Mouse (Mus musculus): Measurements from ENCODE around the gene Cysrt1. TPM values are rescaled to one million over a fixed set of nuclear protein-coding genes. Genes with fewer than 3 reads are reported as not detected.

The Cysrt1 gene
- total RNA-seq, 1 experiment from 2014 or later, result not detected

- DNase-seq, result no peak
Measured at GRCm38 (mm10) chr2:25207593-25207992, 34.7 kb downstream of the Cysrt1 start.

- DNase-seq, result no peak
Measured at GRCm38 (mm10) chr2:25203631-25204214, 38.5 kb downstream of the Cysrt1 start.

- no peak for DNase-seq
Measured at GRCm38 (mm10) chr2:25200631-25201030, 41.6 kb downstream of the Cysrt1 start.

DNA sequence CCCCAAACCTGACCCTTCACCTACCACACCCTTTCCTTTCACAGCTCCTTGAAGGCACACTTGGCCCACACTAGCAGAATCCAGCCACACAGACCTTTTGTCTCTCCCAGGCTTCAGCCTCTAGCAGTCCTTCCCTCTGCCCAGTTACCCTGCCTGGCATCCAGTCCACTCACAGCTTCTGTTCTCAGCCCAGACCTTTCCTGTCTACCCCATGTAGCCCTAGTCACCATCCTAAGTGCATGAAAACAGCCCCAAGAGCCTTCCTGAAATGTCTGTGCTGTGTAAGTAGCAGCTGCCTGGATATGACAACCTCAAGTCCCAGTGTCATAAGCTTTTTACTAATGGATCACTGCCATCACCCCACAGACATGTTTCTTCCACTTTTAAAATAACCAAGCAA is 44.3 kb downstream of the Cysrt1 start:
- no peak for DNase-seq

DNA sequence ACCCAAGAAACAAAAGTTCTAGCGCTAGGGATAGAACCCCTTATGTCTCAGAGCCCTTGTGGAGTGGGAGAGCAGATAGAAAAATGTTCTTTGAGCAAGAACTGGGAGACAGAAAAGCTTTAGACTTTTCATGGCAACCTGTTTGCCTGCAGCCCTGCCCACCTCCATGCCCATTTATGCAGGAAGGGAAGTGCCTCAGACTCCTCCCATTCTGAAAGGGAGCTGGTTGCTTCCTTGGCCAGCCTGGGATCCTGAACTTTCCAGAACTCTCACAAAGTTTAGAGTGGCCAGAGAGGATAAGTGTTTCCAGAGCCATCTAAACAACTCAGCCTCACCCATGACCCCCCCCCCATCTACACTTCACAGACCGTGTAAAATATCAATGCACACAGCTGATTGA is 45.1 kb downstream of the Cysrt1 start:
- no peak for DNase-seq

DNA sequence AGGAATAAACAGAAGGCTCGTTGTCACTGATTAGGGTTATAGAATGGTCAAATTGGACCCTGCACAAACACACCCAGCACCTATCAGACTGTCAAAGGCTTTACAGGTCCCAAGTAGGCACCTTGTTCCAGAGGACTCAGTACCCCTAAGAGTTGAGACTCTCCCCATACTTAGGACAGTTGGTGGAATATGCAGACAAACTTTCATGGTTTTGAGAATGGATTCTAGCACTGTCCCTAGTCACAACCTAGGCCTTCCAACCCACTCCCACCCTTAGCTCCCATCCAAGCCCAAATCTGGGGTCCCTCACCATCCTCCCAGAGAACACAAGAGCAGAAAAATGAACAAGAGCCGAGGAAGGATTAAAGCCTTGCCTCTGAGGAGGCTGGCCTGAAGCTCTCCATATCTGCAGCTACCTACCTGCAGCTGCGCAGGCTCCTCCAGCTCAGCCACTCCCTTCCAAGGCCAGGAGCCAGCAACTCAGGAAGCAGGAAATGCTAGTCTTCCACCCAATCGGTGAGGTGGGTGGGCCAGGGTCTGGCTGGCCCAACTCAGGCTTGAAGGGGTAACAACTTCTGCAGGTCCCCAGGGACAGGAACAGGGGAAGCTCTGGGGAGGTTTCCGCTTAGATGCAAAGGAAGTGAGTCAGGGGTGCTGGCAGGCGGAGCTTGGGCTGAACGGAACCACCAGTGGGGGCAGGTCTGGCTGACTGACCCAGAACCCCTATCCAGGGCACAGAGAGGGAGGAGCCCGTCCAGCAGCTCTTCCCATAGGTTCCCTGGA is 45.9 kb downstream of the Cysrt1 start, which contains the start of gene Tor4a:
TSS of gene Tor4a (minus strand) at position 715 of the 783 bp plus-strand sequence.
- peak; percentile 78 for DNase-seq

GRCm38 (mm10) chr2:25195211-25196156 is 46.8 kb downstream of the Cysrt1 start:
- peak; percentile 69 for DNase-seq

DNA sequence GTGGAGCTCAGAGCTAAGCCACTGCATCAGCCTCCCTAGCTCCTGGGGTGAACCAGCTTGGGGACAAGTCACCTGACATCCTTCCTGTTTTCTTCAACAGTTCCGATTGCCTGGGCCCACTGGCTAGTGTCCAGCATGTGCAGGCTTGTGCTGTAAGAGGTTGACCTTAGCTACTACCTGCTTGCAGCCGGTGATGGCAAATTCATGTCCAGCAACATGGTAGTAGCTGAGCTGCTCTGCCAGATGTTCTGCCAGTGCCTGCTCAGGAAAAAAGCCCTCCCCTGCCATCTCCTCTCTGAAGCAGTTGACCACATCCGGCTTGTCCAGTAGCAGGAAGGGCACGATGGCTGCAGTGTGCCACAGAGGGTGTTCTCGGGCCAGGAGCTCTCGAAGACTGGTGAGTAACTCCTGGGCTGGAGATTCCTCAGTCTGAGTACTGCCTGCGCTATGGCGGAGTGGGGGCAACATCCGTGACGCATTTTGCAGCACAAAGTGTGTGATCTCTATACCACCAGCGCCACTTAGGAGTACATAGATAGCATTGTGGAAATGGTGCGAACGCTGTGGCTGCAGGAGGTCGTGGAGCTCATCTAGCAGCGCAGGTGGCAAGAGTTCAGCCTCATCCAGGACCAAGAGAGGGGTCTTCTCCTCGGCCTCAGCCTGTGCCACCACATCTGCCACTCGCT is 47.6 kb downstream of the Cysrt1 start:
- DNase-seq, result no peak

- DNase-seq, result no peak
Measured at GRCm38 (mm10) chr2:25194006-25194405, 48.2 kb downstream of the Cysrt1 start.

DNA sequence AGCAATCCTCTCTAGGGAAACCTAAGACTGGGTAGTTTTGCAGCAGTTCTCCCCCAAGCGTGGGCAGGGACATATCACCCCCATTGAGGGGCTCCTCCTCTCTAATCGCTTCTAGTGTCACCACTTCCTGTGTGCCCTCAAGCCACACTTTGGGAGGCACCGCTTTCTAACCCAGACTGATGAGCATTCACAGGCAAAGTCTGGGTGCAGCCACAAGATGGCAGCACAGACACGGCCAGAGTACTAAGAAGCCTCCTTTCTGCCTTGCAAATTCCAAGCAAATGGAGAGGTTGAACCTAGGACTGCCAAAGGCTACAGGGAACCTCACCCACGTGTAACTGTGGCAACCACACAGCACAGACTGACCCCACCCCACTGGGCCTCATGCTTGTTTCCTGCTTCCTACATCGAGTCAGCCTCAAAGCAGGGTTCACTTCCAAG is 48.9 kb downstream of the Cysrt1 start:
- DNase-seq, result peak; percentile 77

Other genes starting within 250 kb of the Cysrt1 start
- gene Nsmf, start 188.1 kb downstream of the Cysrt1 start, total RNA-seq (2021), result 49.8 and 51.3 TPM in 2 replicates
- 2.1 TPM in 1 of 2 replicates, not detected in the other for gene Entpd8, start 162.1 kb downstream of the Cysrt1 start, total RNA-seq (2021)
- gene Noxa1, start 147.3 kb downstream of the Cysrt1 start, total RNA-seq (2021), result not detected in 2 replicates
- gene Nrarp, start 61.7 kb downstream of the Cysrt1 start, total RNA-seq (2021), result 2.2 and 4.0 TPM in 2 replicates
- gene Tor4a, start 45.6 kb downstream of the Cysrt1 start, total RNA-seq (2021), result 28.1 and 33.9 TPM in 2 replicates
- gene Nelfb, start 31.0 kb downstream of the Cysrt1 start, total RNA-seq (2021), result 61.8 and 66.9 TPM in 2 replicates
- gene Stpg3, start 27.8 kb downstream of the Cysrt1 start, total RNA-seq (2021), result not detected in 2 replicates
- 0.46 TPM in 1 of 2 replicates, not detected in the other for gene Fam166a, start 23.7 kb downstream of the Cysrt1 start, total RNA-seq (2021)
- gene Tubb4b, start 17.8 kb downstream of the Cysrt1 start, total RNA-seq (2021), result 247 and 303 TPM in 2 replicates
- not detected in 2 replicates for gene Slc34a3, start 8.1 kb downstream of the Cysrt1 start, total RNA-seq (2021)
- not detected in 2 replicates for gene Rnf224, start 5.7 kb downstream of the Cysrt1 start, total RNA-seq (2021)
- gene Rnf208, start 197 bp downstream of the Cysrt1 start, total RNA-seq (2021), result 7.4 and 7.9 TPM in 2 replicates
- 3.5 and 8.1 TPM in 2 replicates for gene AL732309.1, start 4.4 kb upstream of the Cysrt1 start, total RNA-seq (2021)
- gene Tmem203, start 13.0 kb upstream of the Cysrt1 start, total RNA-seq (2021), result 32.3 and 48.8 TPM in 2 replicates
- 10.0 and 10.7 TPM in 2 replicates for gene Tprn, start 20.2 kb upstream of the Cysrt1 start, total RNA-seq (2021)
- gene Ssna1, start 30.0 kb upstream of the Cysrt1 start, total RNA-seq (2021), result 35.1 and 47.7 TPM in 2 replicates
- gene Anapc2, start 30.0 kb upstream of the Cysrt1 start, total RNA-seq (2021), result 70.9 and 95.1 TPM in 2 replicates
- not detected in 2 replicates for gene Tmem210, start 45.7 kb upstream of the Cysrt1 start, total RNA-seq (2021)
- not detected in 2 replicates for gene Lrrc26, start 47.5 kb upstream of the Cysrt1 start, total RNA-seq (2021)
- 9.0 and 12.6 TPM in 2 replicates for gene Grin1, start 76.7 kb upstream of the Cysrt1 start, total RNA-seq (2021)
- 53.6 and 57.9 TPM in 2 replicates for gene Man1b1, start 89.9 kb upstream of the Cysrt1 start, total RNA-seq (2021)
- 24.6 and 31.8 TPM in 2 replicates for gene Dpp7, start 113.9 kb upstream of the Cysrt1 start, total RNA-seq (2021)
- 10.7 and 18.8 TPM in 2 replicates for gene Uap1l1, start 123.2 kb upstream of the Cysrt1 start, total RNA-seq (2021)
- gene Sapcd2, start 129.9 kb upstream of the Cysrt1 start, total RNA-seq (2021), result 1.6 and 2.1 TPM in 2 replicates
- gene Entpd2, start 153.4 kb upstream of the Cysrt1 start, total RNA-seq (2021), result 2.4 and 3.7 TPM in 2 replicates
- 120 and 134 TPM in 2 replicates for gene Npdc1, start 156.9 kb upstream of the Cysrt1 start, total RNA-seq (2021)
- gene Fut7, start 180.8 kb upstream of the Cysrt1 start, total RNA-seq (2021), result not detected in 2 replicates
- 24.9 and 40.5 TPM in 2 replicates for gene Abca2, start 186.3 kb upstream of the Cysrt1 start, total RNA-seq (2021)
- not detected in 2 replicates for gene Clic3, start 214.4 kb upstream of the Cysrt1 start, total RNA-seq (2021)
- 32.6 and 41.0 TPM in 2 replicates for gene Paxx, start 218.6 kb upstream of the Cysrt1 start, total RNA-seq (2021)
- gene Ptgds, start 227.6 kb upstream of the Cysrt1 start, total RNA-seq (2021), result 3.6 and 3.8 TPM in 2 replicates